Mouse (Mus musculus): ENCODE measurements at regions not wholly inside any gene's neighbourhood (a gene's known extent, or its start where the extent isn't known, plus 50 kb on each side); places are given as distances from the start of the nearest gene placed in this dataset.

- TF ChIP-seq POLR2A (IDR thresholded peaks at IDR 0.05; ENCODE audit: low read depth, low read length) = no peak
- no peak for TF ChIP-seq CTCF (IDR thresholded peaks at IDR 0.05; ENCODE audit: extremely low read depth, insufficient read depth, insufficient read length, insufficient replicate concordance)
- no peaks in the 10 kb centered on the region for H3K4me1 ChIP-seq (ENCODE audit: control insufficient read depth, insufficient read depth, insufficient read length)
- 68% methylated on average over 2 of the region's 2 CpGs for WGBS
- no peak overlapping the region for H3K4me3 ChIP-seq (ENCODE audit: extremely low read depth, insufficient read depth, insufficient read length)
- no peaks in the 10 kb centered on the region for H3K27me3 ChIP-seq (ENCODE audit: control insufficient read depth, insufficient read depth, low read length)
- DNase-seq (ENCODE audit: low read depth in 1 of 2, low spot score in 2 of 2) = no peak
- H3K27ac ChIP-seq (ENCODE audit: insufficient read depth, low read length) = no peak overlapping the region
- no peaks in the 10 kb centered on the region for H3K36me3 ChIP-seq (ENCODE audit: control insufficient read depth, insufficient read depth, low read length)
Observed at GRCm38 (mm10) chr3:41353021-41353420, 202.5 kb upstream of the Jade1 start.

DNA sequence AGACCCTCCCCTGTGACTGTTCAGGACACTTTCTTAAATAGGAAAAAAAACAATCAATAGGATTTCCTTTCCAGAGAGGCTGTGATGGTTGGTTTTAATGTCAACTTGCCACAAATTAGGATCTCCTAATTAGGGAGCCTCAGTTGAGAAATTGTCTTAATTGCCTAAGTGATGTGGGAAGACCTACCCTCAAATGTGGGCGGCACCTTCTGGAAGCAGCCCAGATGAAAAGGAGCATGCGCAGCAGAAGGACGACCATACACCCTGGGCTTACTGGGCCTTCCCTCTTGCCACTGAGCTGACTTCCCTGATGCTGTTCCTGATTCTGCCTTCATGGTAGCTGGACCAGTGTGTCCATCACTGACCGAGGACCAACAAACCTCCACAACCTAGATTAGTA, 203.7 kb upstream of the Jade1 start:
- no peaks in the 10 kb centered on the region for H3K36me3 ChIP-seq (ENCODE audit: control insufficient read depth, insufficient read depth, low read length)
- no peaks in the 10 kb centered on the region for H3K27me3 ChIP-seq (ENCODE audit: control insufficient read depth, insufficient read depth, low read length)
- no peaks in the 10 kb centered on the region for H3K4me1 ChIP-seq (ENCODE audit: control insufficient read depth, insufficient read depth, insufficient read length)
- DNase-seq (ENCODE audit: low read depth in 1 of 2, low spot score in 2 of 2) = no peak
- H3K4me3 ChIP-seq (ENCODE audit: extremely low read depth, insufficient read depth, insufficient read length) = no peak overlapping the region
- H3K27ac ChIP-seq (ENCODE audit: insufficient read depth, low read length) = no peak overlapping the region
- WGBS = 84% methylated on average over 4 of the region's 4 CpGs
- no peak for TF ChIP-seq POLR2A (IDR thresholded peaks at IDR 0.05; ENCODE audit: low read depth, low read length)
- no peak for TF ChIP-seq CTCF (IDR thresholded peaks at IDR 0.05; ENCODE audit: extremely low read depth, insufficient read depth, insufficient read length, insufficient replicate concordance)

- Histone ChIP-seq H3K4me1 (ENCODE audit: control insufficient read depth, insufficient read depth, insufficient read length) (no peaks in the 10 kb centered on the region), H3K27ac (ENCODE audit: insufficient read depth, low read length) (no peak overlapping the region), H3K36me3 (ENCODE audit: control insufficient read depth, insufficient read depth, low read length) (no peaks in the 10 kb centered on the region), H3K27me3 (ENCODE audit: control insufficient read depth, insufficient read depth, low read length) (no peaks in the 10 kb centered on the region), H3K4me3 (ENCODE audit: extremely low read depth, insufficient read depth, insufficient read length) (no peak overlapping the region)
- TF ChIP-seq POLR2A (IDR thresholded peaks at IDR 0.05; ENCODE audit: low read depth, low read length) (no peak), CTCF (IDR thresholded peaks at IDR 0.05; ENCODE audit: extremely low read depth, insufficient read depth, insufficient read length, insufficient replicate concordance) (no peak)
- DNase-seq (ENCODE audit: low read depth in 1 of 2, low spot score in 2 of 2) = no peak
- 86% methylated on average over 8 of the region's 8 CpGs for WGBS
Observed at GRCm38 (mm10) chr3:41351091-41351685, 204.3 kb upstream of the Jade1 start.

DNA sequence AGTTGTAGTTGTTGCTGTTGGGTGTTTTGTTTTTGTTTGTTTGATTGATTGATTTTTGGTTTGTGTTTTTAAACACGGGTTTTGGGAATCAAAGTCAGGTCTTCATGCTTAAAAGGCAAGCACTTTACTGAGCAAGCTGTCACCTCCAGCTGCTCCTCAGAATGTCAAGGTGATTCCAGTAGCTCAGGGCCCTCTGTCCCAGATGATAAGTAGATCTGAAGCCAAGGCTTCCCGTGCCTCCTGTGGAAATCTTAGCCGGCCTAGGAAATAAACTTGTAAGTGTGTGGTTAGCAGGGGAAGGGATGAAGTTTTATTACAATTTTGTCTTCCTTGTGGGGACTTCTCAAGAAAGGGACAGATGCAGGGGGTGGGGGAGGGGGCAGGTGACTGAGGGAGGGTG, 205.2 kb upstream of the Jade1 start:
- Histone ChIP-seq H3K27me3 (ENCODE audit: control insufficient read depth, insufficient read depth, low read length) (no peaks in the 10 kb centered on the region), H3K4me1 (ENCODE audit: control insufficient read depth, insufficient read depth, insufficient read length) (no peaks in the 10 kb centered on the region), H3K36me3 (ENCODE audit: control insufficient read depth, insufficient read depth, low read length) (no peaks in the 10 kb centered on the region), H3K27ac (ENCODE audit: insufficient read depth, low read length) (no peak overlapping the region), H3K4me3 (ENCODE audit: extremely low read depth, insufficient read depth, insufficient read length) (no peak overlapping the region)
- TF ChIP-seq POLR2A (IDR thresholded peaks at IDR 0.05; ENCODE audit: low read depth, low read length) = no peak
- no peak for TF ChIP-seq CTCF (IDR thresholded peaks at IDR 0.05; ENCODE audit: extremely low read depth, insufficient read depth, insufficient read length, insufficient replicate concordance)
- no peak for DNase-seq (ENCODE audit: low read depth in 1 of 2, low spot score in 2 of 2)
- 85% methylated on average over 3 of the region's 3 CpGs for WGBS

GRCm38 (mm10) chr3:41348795-41349194, 206.7 kb upstream of the Jade1 start:
- no peak overlapping the region for H3K27ac ChIP-seq (ENCODE audit: insufficient read depth, low read length)
- TF ChIP-seq CTCF (IDR thresholded peaks at IDR 0.05; ENCODE audit: extremely low read depth, insufficient read depth, insufficient read length, insufficient replicate concordance) (peak; percentile 37; the same call in 1 of the 2 replicates), POLR2A (IDR thresholded peaks at IDR 0.05; ENCODE audit: low read depth, low read length) (no peak)
- WGBS = 76% methylated on average over 1 of the region's 1 CpGs
- H3K27me3 ChIP-seq (ENCODE audit: control insufficient read depth, insufficient read depth, low read length) = no peaks in the 10 kb centered on the region
- peak in 1 of 2 experiments; percentile 48 for DNase-seq (ENCODE audit: low read depth in 1 of 2, low spot score in 2 of 2)
- no peak overlapping the region for H3K4me3 ChIP-seq (ENCODE audit: extremely low read depth, insufficient read depth, insufficient read length)
- H3K4me1 ChIP-seq (ENCODE audit: control insufficient read depth, insufficient read depth, insufficient read length) = no peaks in the 10 kb centered on the region
- no peaks in the 10 kb centered on the region for H3K36me3 ChIP-seq (ENCODE audit: control insufficient read depth, insufficient read depth, low read length)

- Histone ChIP-seq H3K27me3 (ENCODE audit: control insufficient read depth, insufficient read depth, low read length) (no peaks in the 10 kb centered on the region), H3K36me3 (ENCODE audit: control insufficient read depth, insufficient read depth, low read length) (no peaks in the 10 kb centered on the region), H3K27ac (ENCODE audit: insufficient read depth, low read length) (no peak overlapping the region), H3K4me1 (ENCODE audit: control insufficient read depth, insufficient read depth, insufficient read length) (no peaks in the 10 kb centered on the region), H3K4me3 (ENCODE audit: extremely low read depth, insufficient read depth, insufficient read length) (no peak overlapping the region)
- 92% methylated on average over 5 of the region's 5 CpGs for WGBS
- no peak for TF ChIP-seq CTCF (IDR thresholded peaks at IDR 0.05; ENCODE audit: extremely low read depth, insufficient read depth, insufficient read length, insufficient replicate concordance)
- no peak for TF ChIP-seq POLR2A (IDR thresholded peaks at IDR 0.05; ENCODE audit: low read depth, low read length)
- DNase-seq (ENCODE audit: low read depth in 1 of 2, low spot score in 2 of 2) = no peak
Observed at GRCm38 (mm10) chr3:41346863-41347262, 208.7 kb upstream of the Jade1 start.

GRCm38 (mm10) chr3:41343431-41343830, 212.1 kb upstream of the Jade1 start:
- Histone ChIP-seq H3K4me3 (ENCODE audit: extremely low read depth, insufficient read depth, insufficient read length) (no peak overlapping the region), H3K27me3 (ENCODE audit: control insufficient read depth, insufficient read depth, low read length) (no peaks in the 10 kb centered on the region), H3K36me3 (ENCODE audit: control insufficient read depth, insufficient read depth, low read length) (no peaks in the 10 kb centered on the region), H3K27ac (ENCODE audit: insufficient read depth, low read length) (no peak overlapping the region), H3K4me1 (ENCODE audit: control insufficient read depth, insufficient read depth, insufficient read length) (no peaks in the 10 kb centered on the region)
- DNase-seq (ENCODE audit: low read depth in 1 of 2, low spot score in 2 of 2) = no peak
- TF ChIP-seq CTCF (IDR thresholded peaks at IDR 0.05; ENCODE audit: extremely low read depth, insufficient read depth, insufficient read length, insufficient replicate concordance) (no peak), POLR2A (IDR thresholded peaks at IDR 0.05; ENCODE audit: low read depth, low read length) (no peak)
- 91% methylated on average over 2 of the region's 2 CpGs for WGBS
